Mouse (Mus musculus): ENCODE results near the gene Usp44. TPM values are rescaled to one million over a fixed set of nuclear protein-coding genes. Genes with fewer than 3 reads are reported as not detected.

Gene Usp44
- total RNA-seq, 2 experiments from 2014 or later: 0.22 to 0.46 TPM

Other genes starting within 250 kb of the Usp44 start
- 1 to 10 TPM; 6.4 to 7.0 TPM for gene Snrpf, start 241.8 kb upstream of the Usp44 start, total RNA-seq (2021)
- gene Ntn4, start 190.9 kb upstream of the Usp44 start, total RNA-seq (2021): 1 to 10 TPM; 6.7 to 7.4 TPM
- gene Metap2, start 65.5 kb downstream of the Usp44 start, total RNA-seq (2021): 100 to 1,000 TPM; 156 to 159 TPM
- gene Vezt, start 204.3 kb downstream of the Usp44 start, total RNA-seq (2021): 10 to 100 TPM; 32.5 to 40.1 TPM
- gene Fgd6, start 204.4 kb downstream of the Usp44 start, total RNA-seq (2021): 1 to 10 TPM; 1.5 to 2.2 TPM

All from gastrocnemius, postnatal 36 days (tissue).